Mouse (Mus musculus) activated CD4-positive, CD25-positive, alpha-beta regulatory T cell, adult 9 weeks (primary cell): ENCODE measurements around the gene Tmem102. TPM values are rescaled to one million over a fixed set of nuclear protein-coding genes. Genes with fewer than 3 reads are reported as not detected.

ENCODE experiments used
- polyA plus RNA-seq: library from polyadenylated mRNA; unstranded; fragments of 100-300 nt; shearing (Covaris generic); gene quantifications from one replicate; pipeline ENCODE4 v1.2.1, GENCODE M21; 2017

Tmem102 gene
- not detected for polyA plus RNA-seq

DNA sequence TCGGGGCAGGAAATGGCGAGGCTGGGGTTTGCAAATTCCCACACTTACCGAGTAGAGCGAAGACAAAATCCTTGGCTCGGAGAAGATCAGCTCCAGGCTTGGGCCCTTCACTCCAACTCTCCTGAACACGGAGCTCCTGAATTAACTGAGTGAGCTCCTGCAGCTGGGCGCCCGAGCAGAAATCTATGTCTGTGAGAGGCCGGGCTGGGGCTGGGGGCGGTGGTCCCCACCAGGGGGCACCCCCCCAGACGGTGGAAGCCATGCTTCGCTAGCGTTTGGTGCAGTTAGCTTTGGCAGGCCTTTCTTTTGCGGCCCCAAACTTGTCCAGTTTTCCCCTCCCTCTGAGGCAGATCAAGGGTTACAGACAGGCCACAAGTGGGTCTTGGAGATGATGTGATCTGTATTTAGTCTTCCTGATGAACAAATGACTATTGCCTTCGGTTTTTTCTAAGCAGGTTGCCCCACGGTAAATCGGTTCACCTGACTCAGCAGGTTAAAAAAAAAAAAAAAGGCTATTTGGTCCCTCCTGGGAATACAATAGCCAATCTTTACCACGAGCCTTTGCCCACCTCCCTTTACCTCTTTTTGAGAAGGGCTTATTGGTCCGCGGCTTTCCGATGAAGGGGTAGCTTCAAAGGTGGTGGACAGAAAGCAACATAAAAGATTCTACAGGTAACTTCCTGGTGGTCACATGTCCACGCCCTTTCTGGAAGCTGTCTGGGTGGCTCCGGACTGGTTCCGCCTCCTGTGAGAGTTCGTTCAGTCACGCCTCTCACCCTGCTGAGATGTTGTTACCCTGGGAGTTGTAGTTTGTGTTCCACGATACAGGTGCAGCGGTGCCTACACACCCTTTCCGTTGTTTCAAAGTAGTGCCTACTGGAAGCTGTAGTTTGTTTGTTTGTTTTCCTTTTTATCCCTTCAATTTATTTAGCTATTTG lies at the start of gene Tmem102:
Gene Tmem102, minus strand, starts transcription at position 653 of the 938 bp plus-strand sequence.

DNA sequence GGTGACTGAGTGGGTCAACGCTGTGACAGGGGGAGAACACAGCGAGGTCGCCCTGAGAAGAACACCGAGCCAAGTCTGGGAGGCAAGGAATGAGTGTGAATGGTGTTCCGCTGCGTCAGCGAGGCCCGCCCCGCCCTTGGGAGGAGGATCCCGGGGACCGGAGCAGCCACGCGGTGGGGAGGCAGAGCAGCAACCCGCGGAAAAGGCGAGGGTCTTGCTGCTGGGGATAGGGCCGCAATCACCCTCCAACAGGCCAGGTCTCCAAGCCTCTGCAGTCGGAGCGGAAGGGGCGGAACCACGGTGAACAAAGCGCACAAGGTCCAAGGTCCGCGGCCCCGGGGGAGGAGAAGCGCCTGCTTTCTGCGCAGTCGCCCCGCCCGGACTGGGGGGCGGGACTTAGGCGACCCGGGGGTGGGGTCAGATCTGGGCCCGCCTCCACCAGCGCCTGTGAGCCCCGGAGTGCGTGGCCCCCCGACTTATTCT lies 40.8 kb upstream of the Tmem102 start, which contains the start of gene Plscr3:
Gene Plscr3, plus strand, starts transcription at position 179 of the 483 bp plus-strand sequence.

DNA sequence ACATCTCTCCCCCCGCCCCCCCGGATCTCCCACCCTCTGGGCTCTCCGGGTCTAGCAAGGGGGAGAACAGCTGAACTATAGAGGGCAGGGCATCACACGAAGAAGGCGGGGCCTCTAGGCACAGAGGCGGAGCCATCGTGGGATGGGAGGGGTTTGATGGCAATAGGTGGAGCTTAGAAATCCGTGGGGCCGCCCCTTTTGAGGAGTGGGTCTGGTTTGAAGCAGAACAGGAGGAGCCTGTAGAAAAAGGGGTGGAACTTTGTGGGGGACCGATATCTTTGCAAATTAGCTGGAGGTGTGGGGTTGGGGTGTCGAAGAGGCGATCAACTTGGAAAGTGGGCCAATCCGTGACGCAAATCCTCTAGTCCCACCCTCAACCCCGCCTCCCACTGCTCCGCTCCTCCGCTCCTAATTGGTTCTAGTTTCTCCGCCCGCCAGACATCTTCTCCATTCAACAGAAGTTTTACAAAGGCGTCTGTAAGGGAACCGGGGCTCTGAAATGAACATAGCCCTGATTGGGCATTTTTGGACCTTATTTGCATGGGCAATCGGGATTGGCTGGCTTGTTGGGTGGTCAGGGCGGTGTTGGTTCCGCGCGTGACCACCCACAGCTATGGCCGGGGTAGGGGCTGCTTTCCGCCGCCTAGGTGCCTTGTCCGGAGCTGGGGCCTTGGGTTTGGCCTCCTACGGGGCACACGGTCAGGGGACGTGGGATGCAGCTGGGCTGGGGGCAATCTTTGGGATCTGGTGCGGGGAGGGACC lies 32.7 kb upstream of the Tmem102 start, which contains the start of gene Tmem256:
Gene Tmem256, plus strand, starts transcription at position 563 of the 762 bp plus-strand sequence.

DNA sequence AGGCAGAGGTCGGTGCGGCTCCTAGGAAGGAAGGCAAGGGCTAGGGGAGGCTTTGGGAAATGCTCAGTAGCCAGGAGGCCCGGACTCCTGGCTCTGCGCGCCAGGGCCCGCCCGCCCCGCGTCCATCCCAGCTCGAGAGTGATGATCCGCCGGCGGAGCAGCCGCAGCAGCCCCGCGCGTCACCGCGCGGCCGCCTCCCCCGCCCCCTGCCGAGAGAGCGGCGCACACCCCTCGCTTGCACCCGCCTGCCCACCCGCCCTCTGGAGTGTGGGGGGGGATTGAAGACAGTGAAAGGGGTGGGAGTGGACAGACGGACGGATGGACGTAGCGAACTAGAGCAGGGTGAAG lies 32.2 kb upstream of the Tmem102 start, which contains the start of gene Nlgn2:
Gene Nlgn2, minus strand, starts transcription at position 181 of the 348 bp plus-strand sequence.

DNA sequence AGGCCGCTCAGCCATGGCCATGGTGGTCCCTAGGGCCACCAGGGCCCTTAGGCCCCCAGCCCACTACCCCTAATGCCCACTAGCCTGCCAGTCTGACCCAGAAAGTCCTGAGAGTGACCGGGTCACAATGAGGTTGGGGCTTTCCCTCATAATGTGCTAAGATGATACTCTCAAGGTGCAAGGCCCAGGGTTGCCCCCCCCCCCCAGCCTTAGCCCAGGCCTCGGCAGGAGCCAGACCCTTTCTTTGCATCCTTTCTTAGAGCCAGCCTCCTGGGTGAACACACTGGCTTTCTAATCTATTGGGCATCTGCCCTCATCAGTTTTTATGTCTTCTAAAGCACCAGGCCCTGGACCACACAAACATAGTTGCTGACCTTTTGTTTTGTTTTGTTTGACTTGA lies 16.7 kb upstream of the Tmem102 start, which contains the start of gene Spem1:
Gene Spem1, minus strand, starts transcription at position 101 of the 400 bp plus-strand sequence.

DNA sequence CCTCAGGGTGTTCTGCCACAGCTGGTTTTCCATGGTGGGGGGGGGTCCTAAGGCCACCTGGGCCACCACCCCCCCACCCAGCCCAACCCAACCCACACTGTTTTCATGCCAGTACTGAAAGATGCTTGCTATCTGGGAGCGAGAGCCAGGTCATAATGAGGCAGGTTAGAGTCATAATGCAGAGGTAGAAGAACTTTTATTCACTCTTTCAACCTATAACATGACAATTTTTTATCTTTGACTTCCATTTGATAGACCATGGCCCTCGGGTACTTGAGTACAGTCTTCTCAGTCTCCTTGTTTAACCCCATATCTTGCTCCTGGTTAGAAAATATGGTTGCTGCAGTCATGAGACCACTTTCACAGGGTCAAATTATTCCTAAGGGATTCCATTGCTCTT lies 12.9 kb upstream of the Tmem102 start, which contains the start of gene Spem2:
Gene Spem2, minus strand, starts transcription at position 101 of the 400 bp plus-strand sequence.

DNA sequence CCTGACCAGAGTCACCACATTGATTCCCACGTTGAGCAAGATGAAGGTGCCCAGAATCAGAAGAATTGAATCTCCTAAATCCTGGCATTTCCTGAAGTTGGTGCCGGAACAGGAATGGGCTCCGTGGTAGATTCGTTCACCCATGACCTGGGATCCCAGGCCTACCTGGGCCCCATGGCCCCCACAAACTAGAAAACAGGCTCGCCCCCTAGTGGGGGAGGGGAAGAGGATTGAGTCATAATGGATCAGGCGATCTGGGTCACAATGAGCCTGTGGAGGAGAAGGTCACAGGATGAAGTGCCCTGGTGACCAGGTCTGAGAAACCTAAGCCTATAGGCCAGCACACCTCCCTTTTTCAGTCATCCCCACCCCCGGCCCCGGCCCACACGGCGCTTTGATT lies 9.7 kb upstream of the Tmem102 start, which contains the start of gene Gm39566:
Gene Gm39566, minus strand, starts transcription at position 144 of the 400 bp plus-strand sequence.

DNA sequence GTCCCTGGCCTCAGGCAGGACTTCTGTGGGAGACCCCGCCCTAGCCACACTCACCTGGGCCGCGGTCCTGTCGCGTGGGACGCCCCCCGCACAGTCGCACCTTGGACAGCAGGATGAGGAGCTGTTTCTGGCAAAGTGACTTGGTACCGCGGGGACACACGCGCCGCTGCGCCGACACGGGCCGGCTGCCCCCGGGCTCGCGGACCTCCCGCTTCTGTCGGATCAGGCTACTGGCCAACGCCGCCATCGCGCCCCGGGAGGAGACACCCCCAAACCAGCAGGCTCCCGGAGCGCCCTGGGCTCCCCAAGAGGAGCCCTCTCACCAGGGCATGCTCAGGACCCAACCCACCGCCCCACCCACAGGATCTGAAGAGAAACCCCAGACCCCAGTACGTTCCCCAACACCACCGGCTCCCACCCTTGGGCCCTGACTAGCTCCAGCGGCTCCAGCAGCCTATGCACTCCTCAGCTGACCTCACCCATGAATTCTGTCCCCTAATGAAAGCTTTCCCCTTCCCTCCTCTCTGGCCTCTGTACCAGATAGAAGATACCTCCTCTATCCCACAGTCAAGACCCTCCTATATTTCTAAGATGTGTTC lies 3.9 kb downstream of the Tmem102 start, which contains the start of gene Fgf11:
Gene Fgf11, minus strand, starts transcription at position 479 of the 599 bp plus-strand sequence.

DNA sequence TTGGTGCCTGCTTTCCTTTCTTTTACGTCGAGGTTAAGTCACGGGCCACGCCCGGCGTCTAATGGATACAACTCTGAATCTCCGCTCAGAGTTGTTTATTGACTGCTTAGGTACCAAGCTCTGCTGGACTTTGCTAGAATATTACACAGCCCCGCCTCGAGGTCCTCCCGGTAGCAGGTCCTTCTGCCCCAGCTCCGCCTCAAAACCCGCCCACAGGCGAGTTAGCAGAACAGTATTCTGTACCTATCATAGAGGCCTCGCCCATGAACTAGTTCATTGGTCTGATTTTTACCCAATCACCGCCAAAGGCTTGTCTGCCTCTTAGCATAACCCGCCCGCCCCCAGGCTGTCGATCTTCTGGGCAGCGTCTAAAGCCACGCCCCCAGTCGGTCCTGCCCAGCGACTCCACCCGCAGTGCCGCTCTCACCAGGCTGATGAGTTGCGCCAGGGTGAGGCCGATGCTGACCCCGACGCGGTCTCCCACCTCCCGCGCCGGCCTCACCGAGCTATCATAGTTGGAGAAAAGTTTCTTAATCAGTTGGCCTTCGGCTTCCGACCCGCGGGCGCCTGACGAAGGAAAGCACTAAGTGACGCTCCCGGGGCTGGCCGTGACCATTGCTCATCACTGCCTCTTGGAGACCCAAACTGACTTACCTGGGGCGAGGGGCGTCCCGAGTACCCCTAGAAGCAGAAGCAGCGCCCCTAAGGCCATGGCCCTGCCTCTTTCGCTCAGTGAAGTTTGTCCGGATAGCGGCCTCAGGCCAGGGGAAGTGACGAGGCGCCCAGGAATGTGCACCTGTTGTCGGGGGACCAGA lies 10.0 kb downstream of the Tmem102 start, which contains the start of gene Chrnb1:
Gene Chrnb1, minus strand, starts transcription at position 776 of the 815 bp plus-strand sequence.

DNA sequence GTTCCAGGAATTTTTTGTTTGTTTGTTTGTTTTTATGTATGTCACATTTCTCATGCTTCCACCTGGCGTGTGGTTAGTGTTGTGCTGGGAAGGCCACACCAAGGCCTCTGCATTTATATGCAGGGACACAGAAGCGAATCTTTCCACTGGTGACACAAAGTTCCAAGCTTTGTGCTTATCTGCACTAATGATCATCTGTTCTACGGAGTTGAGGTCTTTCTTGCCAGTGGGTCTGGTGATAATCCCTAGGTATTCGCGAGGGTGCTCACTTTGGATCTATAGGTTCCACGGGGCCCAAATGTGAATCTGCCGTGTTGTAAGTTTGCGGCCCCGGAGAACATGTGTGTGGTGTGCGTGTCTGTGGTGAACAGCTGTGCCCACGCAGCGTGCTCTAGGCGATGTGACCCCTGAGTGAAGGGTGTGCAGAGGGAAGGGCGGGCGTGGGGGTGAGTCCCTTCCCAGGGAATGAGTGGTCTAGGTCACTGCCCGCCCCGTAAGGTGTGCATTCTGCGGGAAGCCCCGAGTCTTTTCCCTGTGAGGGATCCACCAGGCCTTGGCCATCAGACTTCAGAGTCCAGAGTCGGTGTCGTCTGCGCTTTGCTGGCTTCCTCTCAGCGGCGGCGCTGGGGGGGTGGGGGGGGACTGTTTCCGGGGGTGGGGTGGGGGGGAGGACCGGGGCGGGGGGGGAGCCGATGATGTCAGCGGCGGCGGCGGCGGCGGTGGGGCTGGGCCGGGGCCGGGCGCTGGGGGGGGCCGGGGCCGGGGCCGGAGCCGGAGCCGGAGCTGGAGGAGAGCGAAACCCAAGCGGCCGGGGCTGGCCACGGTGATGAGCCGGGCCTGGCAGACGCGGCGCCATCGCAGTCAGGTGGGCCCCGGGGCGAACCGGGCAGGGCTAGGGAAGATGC lies 40.0 kb downstream of the Tmem102 start, which contains the start of gene Zbtb4:
Gene Zbtb4, plus strand, starts transcription at position 692 of the 905 bp plus-strand sequence.

DNA sequence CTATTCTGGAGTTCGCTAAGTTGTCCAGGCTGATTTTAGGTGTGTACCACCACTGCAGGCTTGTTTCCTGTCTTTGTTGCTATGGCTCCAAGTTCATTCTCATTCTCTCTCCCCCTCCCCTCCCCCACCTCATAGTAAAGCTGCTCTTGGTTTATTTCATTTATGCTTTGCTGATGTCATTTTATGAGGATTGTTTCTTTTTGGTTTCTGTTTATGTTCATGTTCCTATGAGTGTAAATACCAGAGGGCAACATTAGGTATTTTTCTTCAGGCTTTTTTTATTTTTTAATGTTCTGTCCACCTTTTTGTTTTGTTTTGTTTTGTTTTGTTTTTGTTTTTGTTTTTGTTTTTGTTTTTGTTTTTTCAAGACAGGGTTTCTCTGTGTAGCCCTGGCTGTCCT lies 43.6 kb downstream of the Tmem102 start, which contains the start of gene Slc35g3:
Gene Slc35g3, minus strand, starts transcription at position 101 of the 400 bp plus-strand sequence.

DNA sequence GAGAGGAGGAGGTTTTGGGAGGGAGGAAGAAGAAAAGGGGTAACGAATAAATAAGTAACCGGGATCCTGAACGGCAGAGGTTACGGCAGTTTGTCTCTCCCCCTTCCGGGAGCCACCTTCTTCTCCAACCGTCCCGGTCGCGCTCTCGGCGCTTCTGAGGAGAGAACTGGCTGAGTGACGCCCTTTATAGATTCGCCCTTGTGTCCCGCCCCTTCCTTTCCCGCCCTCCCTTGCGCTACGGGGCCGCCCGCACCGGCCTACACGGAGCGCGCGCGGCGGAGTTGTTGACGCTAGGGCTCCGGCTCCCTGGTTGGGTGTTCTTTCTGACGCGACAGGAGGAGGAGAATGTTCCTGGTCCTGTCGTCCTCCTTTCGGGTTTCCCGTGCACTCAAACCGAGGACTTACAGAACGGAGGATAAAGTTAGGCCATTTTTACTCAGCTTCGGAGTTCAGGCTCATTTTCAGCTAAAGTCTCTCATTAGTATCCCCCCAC lies 46.9 kb downstream of the Tmem102 start, which contains the start of gene Polr2a:
Gene Polr2a, minus strand, starts transcription at position 160 of the 493 bp plus-strand sequence.

Other genes starting within 250 kb of the Tmem102 start
- 0.50 TPM for gene Efnb3, start 245.4 kb downstream of the Tmem102 start, polyA plus RNA-seq
- 34.5 TPM for gene Wrap53, start 225.4 kb downstream of the Tmem102 start, polyA plus RNA-seq
- 251 TPM for gene Trp53, start 225.3 kb downstream of the Tmem102 start, polyA plus RNA-seq
- gene Atp1b2, start 199.7 kb downstream of the Tmem102 start, polyA plus RNA-seq: not detected
- not detected for gene Shbg, start 187.7 kb downstream of the Tmem102 start, polyA plus RNA-seq
- gene Sat2, start 183.6 kb downstream of the Tmem102 start, polyA plus RNA-seq: not detected
- 8.7 TPM for gene Fxr2, start 172.6 kb downstream of the Tmem102 start, polyA plus RNA-seq
- gene Sox15, start 150.3 kb downstream of the Tmem102 start, polyA plus RNA-seq: not detected
- 54.7 TPM for gene Mpdu1, start 143.0 kb downstream of the Tmem102 start, polyA plus RNA-seq
- 10.0 TPM for gene Cd68, start 139.5 kb downstream of the Tmem102 start, polyA plus RNA-seq
- 587 TPM for gene Eif4a1, start 133.2 kb downstream of the Tmem102 start, polyA plus RNA-seq
- gene Senp3, start 123.5 kb downstream of the Tmem102 start, polyA plus RNA-seq: 41.0 TPM
- not detected for gene Tnfsf13, start 119.8 kb downstream of the Tmem102 start, polyA plus RNA-seq
- not detected for gene Tnfsf12, start 109.8 kb downstream of the Tmem102 start, polyA plus RNA-seq
- not detected for gene Tnfsfm13, start 109.5 kb downstream of the Tmem102 start, polyA plus RNA-seq
- gene Polr2a, start 47.0 kb downstream of the Tmem102 start, polyA plus RNA-seq: 59.9 TPM
- not detected for gene Slc35g3, start 43.7 kb downstream of the Tmem102 start, polyA plus RNA-seq
- gene Zbtb4, start 39.7 kb downstream of the Tmem102 start, polyA plus RNA-seq: 4.5 TPM
- gene Chrnb1, start 9.7 kb downstream of the Tmem102 start, polyA plus RNA-seq: 4.8 TPM
- not detected for gene Fgf11, start 3.8 kb downstream of the Tmem102 start, polyA plus RNA-seq
- gene Gm39566, start 9.7 kb upstream of the Tmem102 start, polyA plus RNA-seq: not detected
- gene Spem2, start 12.8 kb upstream of the Tmem102 start, polyA plus RNA-seq: not detected
- not detected for gene Spem1, start 16.6 kb upstream of the Tmem102 start, polyA plus RNA-seq
- 0.56 TPM for gene Nlgn2, start 32.2 kb upstream of the Tmem102 start, polyA plus RNA-seq
- 125 TPM for gene Tmem256, start 32.9 kb upstream of the Tmem102 start, polyA plus RNA-seq
- 23.8 TPM for gene Plscr3, start 40.8 kb upstream of the Tmem102 start, polyA plus RNA-seq
- gene Tnk1, start 53.1 kb upstream of the Tmem102 start, polyA plus RNA-seq: not detected
- gene Tmem95, start 72.4 kb upstream of the Tmem102 start, polyA plus RNA-seq: not detected
- gene Kctd11, start 75.8 kb upstream of the Tmem102 start, polyA plus RNA-seq: 2.1 TPM
- 613 TPM for gene Acap1, start 89.9 kb upstream of the Tmem102 start, polyA plus RNA-seq
- 2.8 TPM for gene 2810408A11Rik, start 95.4 kb upstream of the Tmem102 start, polyA plus RNA-seq
- gene Neurl4, start 95.4 kb upstream of the Tmem102 start, polyA plus RNA-seq: 3.6 TPM
- 135 TPM for gene Gps2, start 108.3 kb upstream of the Tmem102 start, polyA plus RNA-seq
- gene Eif5a, start 116.3 kb upstream of the Tmem102 start, polyA plus RNA-seq: 1,138 TPM
- not detected for gene Ybx2, start 130.2 kb upstream of the Tmem102 start, polyA plus RNA-seq
- 0.31 TPM for gene Slc2a4, start 142.6 kb upstream of the Tmem102 start, polyA plus RNA-seq
- gene Cldn7, start 159.2 kb upstream of the Tmem102 start, polyA plus RNA-seq: not detected
- gene Ctdnep1, start 175.5 kb upstream of the Tmem102 start, polyA plus RNA-seq: 30.2 TPM
- 70.4 TPM for gene Elp5, start 176.9 kb upstream of the Tmem102 start, polyA plus RNA-seq
- gene Gabarap, start 185.5 kb upstream of the Tmem102 start, polyA plus RNA-seq: 493 TPM
- 114 TPM for gene Phf23, start 190.2 kb upstream of the Tmem102 start, polyA plus RNA-seq
- gene Dvl2, start 195.0 kb upstream of the Tmem102 start, polyA plus RNA-seq: 19.7 TPM
- gene Acadvl, start 209.8 kb upstream of the Tmem102 start, polyA plus RNA-seq: 120 TPM
- gene Dlg4, start 211.3 kb upstream of the Tmem102 start, polyA plus RNA-seq: 9.4 TPM
- not detected for gene Asgr1, start 248.5 kb upstream of the Tmem102 start, polyA plus RNA-seq